Mouse (Mus musculus): ENCODE measurements around the gene Podxl2. TPM values are rescaled to one million over a fixed set of nuclear protein-coding genes. Genes with fewer than 3 reads are reported as not detected.

Gene Podxl2
- total RNA-seq (2021): 10 to 100 TPM; 60.1 to 62.8 TPM
- long read RNA-seq, experiment 1, transcript Podxl2-207 (2 exons, 633 nt): minor isoform, 25 of 154 reads
- long read RNA-seq, experiment 1, transcript Podxl2-210 (8 exons, 2,065 nt): major isoform, 89 of 154 reads
- long read RNA-seq, experiment 1, partial matches to known transcripts: 15 of 154 reads
- long read RNA-seq, experiment 1, other reads (novel, unspliced or antisense): 23 of 154 reads
- long read RNA-seq, experiment 2, transcript Podxl2-210 (8 exons, 2,065 nt): major isoform, 159 of 223 reads
- long read RNA-seq, experiment 2, transcript Podxl2-207 (2 exons, 633 nt): minor isoform, 21 of 223 reads
- long read RNA-seq, experiment 2, partial matches to known transcripts: 24 of 223 reads
- long read RNA-seq, experiment 2, other reads (novel, unspliced or antisense): 19 of 223 reads

DNA sequence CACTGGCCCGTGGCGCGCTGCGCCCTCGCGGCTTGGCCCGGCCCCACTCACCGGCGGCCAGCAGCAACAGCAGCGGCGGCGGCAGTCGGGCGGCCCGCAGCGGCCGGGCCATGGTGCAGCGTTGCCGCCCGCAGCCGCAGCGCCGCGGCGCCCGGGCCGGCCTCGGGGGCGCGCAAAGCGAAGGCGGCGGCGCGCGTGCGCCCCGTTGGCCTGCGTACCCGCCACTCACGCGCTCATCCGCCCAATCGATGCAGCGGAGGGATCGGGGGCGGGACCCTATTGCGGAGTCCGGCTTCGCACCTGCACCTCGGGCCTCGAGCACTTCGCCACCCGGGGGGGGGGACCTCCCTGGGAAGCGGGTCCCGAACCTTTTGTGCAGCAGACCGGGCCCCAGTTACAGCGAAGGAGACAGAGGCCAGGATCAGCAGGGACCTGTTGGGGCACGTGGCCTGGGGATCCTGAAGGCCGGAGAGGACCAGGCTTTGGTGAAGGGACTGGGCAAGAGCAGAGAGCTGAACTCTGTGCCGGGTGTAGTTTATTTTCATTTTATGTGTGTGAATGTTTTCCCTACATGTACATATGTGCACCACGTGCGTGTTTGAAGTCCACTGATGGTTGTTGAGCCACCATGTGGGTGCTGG, at the start of gene Podxl2:
Gene Podxl2 (minus strand): TSS at position 177 of the 641 bp plus-strand sequence.
- peak; percentile 49 to 56 for DNase-seq (ENCODE audit: low spot score in 2 of 2)

DNA sequence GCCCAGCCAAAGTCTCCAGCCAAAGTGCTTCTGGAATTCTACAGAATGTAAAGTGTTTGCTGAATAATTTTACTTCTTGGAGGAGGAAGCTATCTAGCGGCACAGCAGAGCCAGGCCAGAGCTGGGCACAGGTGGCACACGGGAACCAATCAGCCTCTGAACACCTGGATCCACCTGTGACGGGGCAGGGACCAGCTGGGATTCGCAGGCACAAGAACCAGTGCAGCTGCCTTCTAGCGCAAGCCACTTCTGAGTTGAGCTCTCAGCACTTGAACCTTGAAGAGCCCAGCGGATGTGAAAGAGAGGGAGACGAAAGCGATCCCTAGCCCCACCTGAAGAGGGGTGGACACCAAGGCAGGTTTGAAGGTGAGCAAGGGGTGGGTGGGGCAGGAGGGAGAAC, 44.0 kb upstream of the Podxl2 start:
- no peak for DNase-seq (ENCODE audit: low spot score in 2 of 2)

GRCm38 (mm10) chr6:88916153-88916552, 41.3 kb upstream of the Podxl2 start:
- DNase-seq (ENCODE audit: low spot score in 2 of 2): no peak

GRCm38 (mm10) chr6:88915510-88915909, 40.7 kb upstream of the Podxl2 start:
- no peak for DNase-seq (ENCODE audit: low spot score in 2 of 2)

DNA sequence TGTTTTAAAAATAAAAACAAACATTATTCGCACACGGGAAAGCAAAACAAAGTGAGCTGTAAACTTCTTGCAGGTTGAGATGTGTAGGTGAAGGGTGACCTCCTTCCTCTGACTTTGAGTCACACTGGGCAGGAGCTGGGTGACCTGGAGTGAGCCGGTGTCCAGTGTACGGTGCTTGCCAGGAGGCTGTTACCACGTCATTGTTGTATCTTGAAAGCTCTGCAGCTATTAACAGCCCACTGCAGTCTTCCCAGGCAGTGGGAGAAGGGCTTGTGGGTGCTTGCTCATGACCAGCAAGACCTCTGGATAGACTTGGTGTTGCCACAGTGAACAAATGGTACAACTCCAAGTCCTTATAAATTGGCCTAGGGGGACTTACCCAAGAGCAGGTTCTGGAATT, 40.0 kb upstream of the Podxl2 start:
- DNase-seq (ENCODE audit: low spot score in 2 of 2): no peak

GRCm38 (mm10) chr6:88913440-88913839, 38.6 kb upstream of the Podxl2 start:
- no peak for DNase-seq (ENCODE audit: low spot score in 2 of 2)

- no peak for DNase-seq (ENCODE audit: low spot score in 2 of 2)
Measured at GRCm38 (mm10) chr6:88913022-88913421, 38.2 kb upstream of the Podxl2 start.

- DNase-seq (ENCODE audit: low spot score in 2 of 2): no peak
Measured at GRCm38 (mm10) chr6:88909151-88909550, 34.3 kb upstream of the Podxl2 start.

DNA sequence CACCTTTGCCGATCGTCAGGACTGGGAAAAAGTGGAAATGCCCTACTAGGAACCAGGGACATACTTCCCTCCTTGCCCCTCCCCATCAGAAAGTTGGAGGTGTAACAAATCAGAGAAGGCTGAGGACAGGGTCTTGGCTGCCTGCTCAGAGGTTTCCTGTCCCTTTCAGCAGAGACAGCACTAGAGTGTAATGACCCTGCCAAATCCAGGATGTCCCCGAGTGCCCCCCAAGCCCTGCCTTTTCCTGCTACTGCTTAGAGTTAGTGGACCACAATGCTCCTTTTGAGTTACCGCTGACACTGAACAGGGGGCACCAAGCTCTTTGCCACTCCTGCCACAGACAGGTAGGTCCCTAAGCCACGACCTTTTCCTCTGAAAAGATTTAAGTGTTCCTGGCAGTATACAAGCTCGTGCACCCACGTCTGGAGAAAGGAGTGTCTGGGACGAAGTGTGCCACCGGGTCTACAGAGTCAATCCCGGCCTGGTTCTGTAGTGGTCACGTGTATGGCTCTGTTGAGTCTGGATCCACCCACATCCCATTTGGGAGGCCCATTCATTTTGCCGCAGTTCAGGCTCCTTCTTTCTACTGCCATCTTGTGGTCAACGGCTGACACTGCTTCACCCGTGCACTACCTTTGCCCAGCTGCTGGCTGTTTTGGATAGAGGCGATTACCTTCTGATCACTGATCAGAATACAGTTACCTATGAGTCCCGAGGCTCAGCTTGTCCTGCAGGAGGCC, 31.7 kb upstream of the Podxl2 start:
- DNase-seq (ENCODE audit: low spot score in 2 of 2): no peak

DNA sequence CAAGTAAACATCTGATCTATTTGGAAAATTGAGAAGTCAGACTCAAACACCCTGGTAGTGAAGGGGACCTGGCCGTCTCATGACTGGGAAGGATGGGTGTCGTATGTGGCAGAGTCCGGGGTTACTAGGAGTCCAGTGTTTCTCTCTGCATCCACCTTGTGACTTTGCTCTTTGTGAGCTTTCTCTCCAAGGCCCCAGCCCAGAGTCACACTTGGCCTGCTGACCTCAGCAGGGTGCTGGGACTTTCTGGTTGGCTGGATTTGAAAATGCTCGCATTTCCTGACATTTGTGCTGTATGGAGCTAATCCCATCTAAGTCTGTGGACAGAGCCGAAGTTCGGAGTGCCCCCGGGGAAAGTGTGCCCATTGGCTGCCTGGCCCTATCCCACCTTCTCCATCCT, 30.2 kb upstream of the Podxl2 start:
- DNase-seq (ENCODE audit: low spot score in 2 of 2): no peak

DNA sequence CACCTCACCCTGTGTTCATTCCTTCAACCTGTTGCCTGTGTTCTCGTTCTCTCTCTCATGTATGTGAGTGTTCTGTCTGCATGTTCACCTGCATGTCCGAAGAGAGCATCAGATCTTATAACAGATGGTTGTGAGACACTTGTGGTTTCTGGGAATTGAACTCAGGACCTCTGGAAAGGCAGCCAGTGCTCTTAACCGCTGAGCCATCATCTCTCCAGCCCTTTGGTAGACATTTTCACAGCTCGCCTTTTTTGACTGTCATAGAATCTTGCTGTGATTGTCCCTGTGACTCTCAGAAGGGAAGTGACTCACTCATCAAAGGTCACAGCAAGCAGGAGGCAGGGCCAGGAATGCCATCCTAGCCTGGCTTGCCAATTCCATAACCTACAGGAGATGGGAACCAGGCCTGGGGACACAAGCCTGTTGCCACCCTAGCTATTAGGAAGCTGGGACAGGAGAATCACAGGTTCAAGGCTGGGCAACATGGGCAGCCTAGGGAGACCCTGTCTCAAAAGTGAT, 29.7 kb upstream of the Podxl2 start:
- DNase-seq (ENCODE audit: low spot score in 2 of 2): no peak

- no peak for DNase-seq (ENCODE audit: low spot score in 2 of 2)
Measured at GRCm38 (mm10) chr6:88903708-88904107, 28.9 kb upstream of the Podxl2 start.

GRCm38 (mm10) chr6:88901947-88902820, 27.3 kb upstream of the Podxl2 start, which contains the start of gene Tpra1:
Tpra1 (plus strand) TSS chr6:88902251.
- peak; percentile 69 to 90 for DNase-seq (ENCODE audit: low spot score in 2 of 2)

GRCm38 (mm10) chr6:88901471-88901870, 26.6 kb upstream of the Podxl2 start:
- DNase-seq (ENCODE audit: low spot score in 2 of 2): no peak

DNA sequence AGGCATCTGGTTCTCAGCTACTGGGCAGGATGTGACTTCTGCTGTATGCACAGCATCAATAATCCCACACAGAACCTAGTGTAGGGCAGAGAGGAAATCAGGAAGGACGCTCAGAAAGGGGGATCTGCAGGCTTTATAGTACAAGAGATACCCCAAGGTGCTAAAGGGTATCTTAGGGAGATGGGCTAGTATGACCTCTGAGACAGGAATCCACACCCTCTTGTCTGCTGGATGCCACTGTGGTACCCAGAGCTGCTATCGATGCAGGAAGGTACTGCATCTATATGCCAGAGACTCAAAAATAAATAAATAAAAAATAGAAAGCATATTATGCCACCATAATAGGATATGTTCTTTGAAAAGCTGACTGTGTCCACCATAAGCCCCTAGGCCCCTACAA, 24.8 kb upstream of the Podxl2 start:
- DNase-seq (ENCODE audit: low spot score in 2 of 2): no peak

DNA sequence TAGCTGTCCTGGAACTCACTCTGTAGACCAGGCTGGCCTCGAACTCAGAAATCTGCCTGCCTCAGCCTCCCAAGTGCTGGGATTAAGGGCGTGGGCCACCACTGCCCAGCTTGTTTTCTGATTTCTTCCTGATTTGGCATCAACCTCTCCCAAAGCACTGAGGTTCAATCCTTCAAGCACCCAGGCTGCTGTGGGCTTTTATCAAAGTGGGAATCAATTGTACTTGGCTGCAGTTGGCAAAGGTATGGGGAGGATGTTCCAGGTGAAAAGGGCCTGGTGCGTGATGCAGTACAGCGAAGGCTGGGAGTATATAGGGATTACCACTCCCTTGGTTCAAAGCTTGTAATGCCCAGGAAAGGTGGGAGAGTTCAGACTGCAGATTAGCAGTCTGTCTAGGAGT, 24.2 kb upstream of the Podxl2 start:
- DNase-seq (ENCODE audit: low spot score in 2 of 2): no peak

- peak; percentile 93 to 94 for DNase-seq (ENCODE audit: low spot score in 2 of 2)
Measured at GRCm38 (mm10) chr6:88898534-88899048, 23.7 kb upstream of the Podxl2 start, which contains the start of gene Mcm2. Mcm2 (minus strand) TSS chr6:88898780.

GRCm38 (mm10) chr6:88897246-88897645, 22.4 kb upstream of the Podxl2 start:
- no peak for DNase-seq (ENCODE audit: low spot score in 2 of 2)

DNA sequence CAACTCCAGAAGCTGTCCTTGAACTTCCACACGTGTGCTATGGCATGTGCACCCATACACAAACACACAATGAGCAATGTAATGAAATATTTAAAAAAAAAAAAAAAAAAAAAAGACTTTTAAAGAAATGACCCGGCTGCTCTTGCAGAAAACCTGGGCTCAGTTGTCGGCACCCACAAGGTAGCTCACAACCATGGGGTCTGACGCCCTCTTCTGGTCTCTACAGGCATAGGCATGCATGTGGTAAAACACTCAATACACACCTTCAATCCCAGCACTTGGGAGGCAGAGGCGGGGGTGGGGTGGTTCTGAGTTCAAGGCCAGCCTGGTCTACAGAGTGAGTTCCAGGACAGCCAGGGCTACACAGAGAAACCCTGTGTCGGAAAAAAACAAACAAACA, 21.1 kb upstream of the Podxl2 start:
- no peak for DNase-seq (ENCODE audit: low spot score in 2 of 2)

GRCm38 (mm10) chr6:88893559-88893958, 18.7 kb upstream of the Podxl2 start:
- DNase-seq (ENCODE audit: low spot score in 2 of 2): no peak
